Mouse (Mus musculus): ENCODE measurements around the gene Cux2. TPM values are rescaled to one million over a fixed set of nuclear protein-coding genes. Genes with fewer than 3 reads are reported as not detected.

Cux2 gene
- total and polyA plus RNA-seq, 3 experiments: 1.4 to 3.5 TPM; not detected in 1

DNA sequence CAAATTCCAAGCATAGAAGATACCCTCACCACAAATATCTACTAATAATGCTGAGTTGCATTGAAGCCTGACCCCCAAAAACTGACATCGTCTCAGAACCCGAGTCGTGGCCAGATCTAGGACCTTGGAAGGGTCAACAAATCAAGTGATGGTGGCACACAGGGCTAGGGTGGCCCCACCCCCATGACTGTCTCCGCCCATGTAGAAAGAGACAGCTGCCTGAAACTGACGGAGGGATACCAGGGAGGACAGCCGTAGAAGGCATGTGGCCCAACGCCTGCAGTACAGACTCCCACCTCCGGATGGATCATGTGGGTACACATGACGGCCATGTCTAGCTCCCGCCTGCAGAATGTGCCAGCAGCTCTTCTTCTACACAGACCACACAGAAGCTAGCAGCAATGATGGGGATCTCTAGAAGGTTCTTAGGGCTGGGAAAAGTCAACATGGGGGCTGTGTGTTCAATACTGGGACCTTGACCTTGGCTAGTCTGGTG, 41.9 kb downstream of the Cux2 start:
- Histone ChIP-seq H3K27me3 (ENCODE audit: control insufficient read depth in 1 of 2, insufficient read depth in 2 of 2, low read length in 2 of 2) (no peaks in the 10 kb centered on the region), H3K4me1 (ENCODE audit: control insufficient read depth in 1 of 2, insufficient read depth in 2 of 2, low read length in 2 of 2) (no peaks in the 10 kb centered on the region)

DNA sequence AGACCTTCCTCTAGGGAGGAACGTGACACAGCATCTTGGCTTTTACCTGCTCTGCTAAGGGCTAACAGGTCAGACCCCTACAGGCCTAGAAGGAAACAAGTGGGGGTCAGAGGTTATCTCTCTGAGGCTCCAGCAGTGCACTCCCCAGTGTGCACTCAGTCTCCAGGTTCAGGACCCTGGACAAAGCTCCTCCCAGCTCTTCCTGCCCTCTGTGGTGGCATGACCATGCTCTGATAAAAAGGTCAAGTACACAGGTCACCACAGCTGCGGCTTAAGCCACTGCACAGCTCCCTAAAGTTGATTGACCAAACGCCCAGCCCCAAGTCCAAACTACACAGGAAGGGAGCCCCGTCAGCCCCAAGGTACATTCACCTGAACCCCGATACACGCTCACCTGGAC, 46.4 kb downstream of the Cux2 start:
- Histone ChIP-seq H3K27ac (ENCODE audit: control insufficient read depth, low read depth, low read length) (no peak overlapping the region), H3K27me3 (ENCODE audit: control insufficient read depth in 1 of 2, insufficient read depth in 2 of 2, low read length in 2 of 2) (no peaks in the 10 kb centered on the region), H3K79me2 (ENCODE audit: control insufficient read depth, insufficient read depth, low read length, poor library complexity) (no peaks in the 10 kb centered on the region), H3K36me3 (ENCODE audit: control insufficient read depth in 1 of 2, insufficient read depth in 2 of 2, low read length in 2 of 2) (no peaks in the 10 kb centered on the region), H3K4me3 (ENCODE audit: control insufficient read depth in 1 of 2, insufficient read depth in 1 of 2, low read depth in 2 of 2, low read length in 2 of 2) (no peak overlapping the region), H3K9me3 (replicated peaks; ENCODE audit: insufficient read depth, low read length) (no peaks in the 10 kb centered on the region), H3K9ac (ENCODE audit: control insufficient read depth, low read depth, low read length, poor library complexity, severe bottlenecking) (no peak overlapping the region), H3K4me1 (ENCODE audit: control insufficient read depth in 1 of 2, insufficient read depth in 2 of 2, low read length in 2 of 2) (peaks cover 0 to 5% of the 10 kb centered on the region in 2 experiments; a peak in 2 of 4 replicates)
- TF ChIP-seq TBP (IDR thresholded peaks at IDR 0.05; ENCODE audit: low read depth, low read length) (no peak), RAD21 (IDR thresholded peaks at IDR 0.05; ENCODE audit: low read depth, low read length) (no peak), USF2 (IDR thresholded peaks at IDR 0.05; ENCODE audit: borderline replicate concordance in 1 of 2, insufficient read depth in 1 of 2, low read depth in 1 of 2, low read length in 2 of 2) (no peak)
- no peak for DNase-seq (ENCODE audit: low read depth, low spot score)

More for the DNA sequence above, 41.9 kb downstream of the Cux2 start:
- Histone ChIP-seq H3K9me3 (replicated peaks; ENCODE audit: insufficient read depth, low read length) (no peaks in the 10 kb centered on the region), H3K4me3 (ENCODE audit: control insufficient read depth in 1 of 2, insufficient read depth in 1 of 2, low read depth in 2 of 2, low read length in 2 of 2) (no peak overlapping the region), H3K9ac (ENCODE audit: control insufficient read depth, low read depth, low read length, poor library complexity, severe bottlenecking) (no peak overlapping the region), H3K36me3 (ENCODE audit: control insufficient read depth in 1 of 2, insufficient read depth in 2 of 2, low read length in 2 of 2) (no peaks in the 10 kb centered on the region), H3K27ac (ENCODE audit: control insufficient read depth, low read depth, low read length) (no peak overlapping the region), H3K79me2 (ENCODE audit: control insufficient read depth, insufficient read depth, low read length, poor library complexity) (no peaks in the 10 kb centered on the region)
- TF ChIP-seq ZC3H11A (IDR thresholded peaks at IDR 0.05; ENCODE audit: low read depth, low read length): no peak
- TF ChIP-seq ZNF384 (IDR thresholded peaks at IDR 0.05; ENCODE audit: low read depth, low read length): no peak
- TF ChIP-seq ETS1 (IDR thresholded peaks at IDR 0.05; ENCODE audit: low read depth, low read length): no peak
- TF ChIP-seq GABPA (IDR thresholded peaks at IDR 0.05; ENCODE audit: low read depth, low read length): no peak
- no peak for TF ChIP-seq MAX (IDR thresholded peaks at IDR 0.05; ENCODE audit: low read length)
- no peak for TF ChIP-seq GATA1 (IDR thresholded peaks at IDR 0.05; ENCODE audit: low read depth, low read length)
- no peak for TF ChIP-seq POLR2AphosphoS2 (IDR thresholded peaks at IDR 0.05; ENCODE audit: low read length)
- TF ChIP-seq EP300 (IDR thresholded peaks at IDR 0.05; ENCODE audit: low read depth in 1 of 2, low read length in 2 of 2): no peak
- TF ChIP-seq POLR2A (IDR thresholded peaks at IDR 0.05; ENCODE audit: control insufficient read depth in 1 of 2, insufficient read depth in 1 of 2, low read depth in 1 of 2, low read length in 2 of 2, poor library complexity in 1 of 2): no peak
- TF ChIP-seq POLR2AphosphoS5 (IDR thresholded peaks at IDR 0.05; ENCODE audit: borderline replicate concordance, low read depth, low read length): no peak
- TF ChIP-seq CTCF (IDR thresholded peaks at IDR 0.05 in 2 of 3, conservative IDR thresholded peaks at IDR 0.05 in 1 of 3; ENCODE audit: control insufficient read depth in 1 of 3, insufficient read depth in 1 of 3, low read depth in 2 of 3, low read length in 3 of 3, poor library complexity in 1 of 3, severe bottlenecking in 1 of 3): no peak
- TF ChIP-seq CHD1 (IDR thresholded peaks at IDR 0.05; ENCODE audit: low read depth, low read length): no peak
- no peak for TF ChIP-seq ELF1 (IDR thresholded peaks at IDR 0.05; ENCODE audit: low read depth, low read length)
- TF ChIP-seq USF1 (IDR thresholded peaks at IDR 0.05; ENCODE audit: low read depth, low read length): no peak
- TF ChIP-seq MAZ (IDR thresholded peaks at IDR 0.05; ENCODE audit: low read depth, low read length): no peak
- no peak for TF ChIP-seq SMC3 (IDR thresholded peaks at IDR 0.05; ENCODE audit: low read depth, low read length)
- no peak for TF ChIP-seq MXI1 (IDR thresholded peaks at IDR 0.05; ENCODE audit: low read depth, low read length)
- no peak for DNase-seq (ENCODE audit: low read depth, low spot score)
